Comparison of ENCODE assay signal across 18 mouse cellular contexts in genomic region chr2:120770265-120770935, GRCm38 (mm10).
DNase-seq lines count a peak whose midpoint lies in the region; TF ChIP-seq lines count a peak whose summit lies in the region.
"Had no signal": no experiment of that assay in that cellular context is flagged by ENCODE, and none has a peak within 500 bp of the region (broad histone marks: within the 10 kb centered on the region; RNA-seq: fewer than 3 reads in every experiment).

No protein-coding gene starts in this region.

- H3K4me1 ChIP-seq in CH12.LX (ENCODE audit: control insufficient read depth in 1 of 2, insufficient read depth in 2 of 2), result peaks cover 2 to 9% of the 10 kb centered on the region in 2 experiments; a peak in 3 of 4 replicates
- H3K4me1 ChIP-seq: embryonic facial prominence, embryonic 15.5 days; heart, embryonic 15.5 days; hindbrain, embryonic 13.5 days; limb, embryonic 15.5 days; lung, embryonic 15.5 days; neural tube, embryonic 15.5 days had no signal

- TF ChIP-seq CTCF in CH12.LX (conservative IDR thresholded peaks at IDR 0.05 in 1 of 2, IDR thresholded peaks at IDR 0.05 in 1 of 2; ENCODE audit: low read depth in 2 of 2, low read length in 2 of 2), result no peak

- no peak overlapping the region for H3K4me3 ChIP-seq in CH12.LX (replicated peaks in 1 of 3; ENCODE audit: low read depth in 2 of 3, low read length in 2 of 3, poor library complexity in 1 of 3)
- H3K4me3 ChIP-seq: embryonic facial prominence, embryonic 15.5 days; heart, embryonic 15.5 days; hindbrain, embryonic 13.5 days; limb, embryonic 15.5 days; lung, embryonic 15.5 days; megakaryocyte, embryonic 14.5 days; neural tube, embryonic 15.5 days had no signal

- no peaks in the 10 kb centered on the region for H3K36me3 ChIP-seq in CH12.LX (replicated peaks in 1 of 2; ENCODE audit: control insufficient read depth in 1 of 2, insufficient read depth in 1 of 2, low read length in 1 of 2)
- H3K36me3 ChIP-seq: lung, embryonic 15.5 days had no signal

- in situ Hi-C loops in CH12.LX (cut with MboI; ENCODE audit: low pct_ligation_motif_present, low pct_unique_long_range_greater_than_20kb, low sequenced_read_pairs), result no loop called here

- TF ChIP-seq POLR2A in CH12.LX (IDR thresholded peaks at IDR 0.05; ENCODE audit: low read depth, low read length), result no peak

- H3K27ac ChIP-seq in CH12.LX (ENCODE audit: insufficient read depth, low read depth), result no peak overlapping the region
- H3K27ac ChIP-seq: embryonic facial prominence, embryonic 15.5 days; heart, embryonic 15.5 days; hindbrain, embryonic 13.5 days; limb, embryonic 15.5 days; lung, embryonic 15.5 days; neural tube, embryonic 15.5 days had no signal

- no peaks in the 10 kb centered on the region for H3K9me3 ChIP-seq in CH12.LX (replicated peaks; ENCODE audit: low read length)
- H3K9me3 ChIP-seq: embryonic facial prominence, embryonic 15.5 days; heart, embryonic 15.5 days; hindbrain, embryonic 13.5 days; limb, embryonic 15.5 days; lung, embryonic 15.5 days; megakaryocyte, embryonic 14.5 days; neural tube, embryonic 15.5 days had no signal

- H3K79me2 ChIP-seq in CH12.LX (replicated peaks; ENCODE audit: control insufficient read depth, extremely low read depth, insufficient read depth, poor library complexity, severe bottlenecking), result no peaks in the 10 kb centered on the region

- H3K9ac ChIP-seq in CH12.LX (ENCODE audit: insufficient read depth, low read depth), result no peak overlapping the region
- H3K9ac ChIP-seq: embryonic facial prominence, embryonic 15.5 days; heart, embryonic 15.5 days; hindbrain, embryonic 13.5 days; limb, embryonic 15.5 days; lung, embryonic 15.5 days; neural tube, embryonic 15.5 days had no signal

- intact Hi-C loops in left cerebral cortex, postnatal 25 days (cut with DNase I), result loop anchor here (5.0 kb wide), 1 partner anchor 102 kb away; no protein-coding TSS in a partner anchor

- TF ChIP-seq EP300 in CH12.LX (IDR thresholded peaks at IDR 0.05; ENCODE audit: low read length), result no peak

- DNase-seq in layer of hippocampus, adult 9-11 months, result peak; percentile 51
- no peak for DNase-seq in layer of hippocampus, postnatal 25 days (ENCODE audit: extremely low spot score in 1 of 2, low spot score in 1 of 2)
- peak; percentile 10 for DNase-seq in CH12.LX (ENCODE audit: extremely low read depth)
- DNase-seq in NIH3T3 (ENCODE audit: low read depth), result peak; percentile 48
- DNase-seq in left cerebral cortex, postnatal 25 days (ENCODE audit: low spot score in 2 of 2), result peak; percentile 24 to 83
- no peak for DNase-seq in adrenal gland, postnatal 4 days (ENCODE audit: low spot score in 2 of 2)
- no peak for DNase-seq in thymus, postnatal 0 days (ENCODE audit: low spot score)
- DNase-seq: adrenal gland, postnatal 36 days; cerebellum, adult 11-12 months; gastrocnemius, postnatal 36 days; kidney, postnatal 36 days had no signal

- dilution Hi-C loops in CH12.LX (cut with MboI; ENCODE audit: extremely low pct_ligation_motif_present, extremely low pct_unique_long_range_greater_than_20kb, low sequenced_read_pairs), result no loop called here

- no peak overlapping the region for H3K4me2 ChIP-seq in CH12.LX (ENCODE audit: insufficient read depth, low read depth, poor library complexity, severe bottlenecking)
- H3K4me2 ChIP-seq: embryonic facial prominence, embryonic 15.5 days; heart, embryonic 15.5 days; hindbrain, embryonic 13.5 days; limb, embryonic 15.5 days; lung, embryonic 15.5 days; neural tube, embryonic 15.5 days had no signal

- no peaks in the 10 kb centered on the region for H3K27me3 ChIP-seq in CH12.LX (replicated peaks)
- H3K27me3 ChIP-seq: embryonic facial prominence, embryonic 15.5 days; heart, embryonic 15.5 days; hindbrain, embryonic 13.5 days; limb, embryonic 15.5 days; lung, embryonic 15.5 days; megakaryocyte, embryonic 14.5 days; neural tube, embryonic 15.5 days had no signal

- TF ChIP-seq RAD21 in CH12.LX (IDR thresholded peaks at IDR 0.05; ENCODE audit: low read depth, low read length), result peak; percentile 3

TF ChIP-seq in CH12.LX, 34 proteins besides CTCF, POLR2A, EP300 and RAD21:
- TF ChIP-seq PAX5 (IDR thresholded peaks at IDR 0.05; ENCODE audit: low read length) (no peak), MAFK (IDR thresholded peaks at IDR 0.05; ENCODE audit: insufficient replicate concordance, low read length) (0 out of 2 replicates have a peak, but pooled peaks have one; percentile 10), IRF4 (IDR thresholded peaks at IDR 0.05; ENCODE audit: low read depth, low read length) (no peak)

Comparison
In these comparisons a context has a peak if more than half of its experiments do, and no peak if none do; other contexts are left out.
1. DNase-seq: peak in layer of hippocampus, adult 9-11 months (single experiment), CH12.LX (single experiment), NIH3T3 (single experiment) and left cerebral cortex, postnatal 25 days (2 of 2); none in layer of hippocampus, postnatal 25 days (0 of 2), adrenal gland, postnatal 4 days (0 of 2) and thymus, postnatal 0 days (single experiment).